Mouse (Mus musculus) thymus, adult 2 months (tissue): ENCODE results near the gene Dnal1.

Experiments
- CTCF ChIP-seq: fragments of 200-500 bp; IDR thresholded peaks from 2 replicates; pipeline ENCODE4 v1.5.1; 2012; ENCODE audit warnings: mild to moderate bottlenecking, control low read depth, low read length, moderate library complexity, borderline replicate concordance; ENCODE audit not compliant: control insufficient read depth, poor library complexity, insufficient read depth; ENCODE audit errors: extremely low read depth
- POLR2A ChIP-seq: fragments of 200-500 bp; IDR thresholded peaks from 2 replicates; pipeline ENCODE4 v1.6.1; 2012; ENCODE audit warnings: mild to moderate bottlenecking, low read length, control low read depth, moderate library complexity; ENCODE audit not compliant: control insufficient read depth, poor library complexity, insufficient read depth; ENCODE audit errors: extremely low read depth

GRCm38 (mm10) chr12:84148622-84149012 lies 34.5 kb downstream of the Dnal1 start:
- TF ChIP-seq CTCF (no peak), POLR2A (no peak)
